Mouse (Mus musculus) small intestine, adult 2 months (tissue): ENCODE results near the gene Osgepl1. TPM values are rescaled to one million over a fixed set of nuclear protein-coding genes. Genes with fewer than 3 reads are reported as not detected.
A peak's percentile ranks its signal among the peaks of the same experiment; 100 is the strongest.
"Not testable (repeated sequence)": the region's sequence is repeated elsewhere in the genome, so short reads cannot be mapped to it uniquely, and the experiment has no call there.

Source experiments
- H3K27ac ChIP-seq: fragments of 200-500 bp; 2 replicates; pipeline ENCODE4 v1.5.1; 2012; ENCODE audit warnings: low read depth, low read length, control low read depth, inconsistent platforms; ENCODE audit not compliant: insufficient read depth
- H3K27me3 ChIP-seq: fragments of 200-500 bp; 2 replicates; pipeline ENCODE4 v1.6.1; 2012; ENCODE audit warnings: mild to moderate bottlenecking, moderate library complexity, low read length, inconsistent platforms; ENCODE audit not compliant: control insufficient read depth, insufficient read depth
- H3K36me3 ChIP-seq: fragments of 200-500 bp; 2 replicates; pipeline ENCODE4 v1.6.1; 2012; ENCODE audit warnings: mild to moderate bottlenecking, low read length, control low read depth, inconsistent platforms; ENCODE audit not compliant: control insufficient read depth, insufficient read depth
- H3K4me1 ChIP-seq: fragments of 200-500 bp; 2 replicates; pipeline ENCODE4 v1.6.1; 2012; ENCODE audit warnings: low read length, inconsistent platforms, mixed read lengths; ENCODE audit not compliant: control insufficient read depth, insufficient read depth, insufficient read length
- H3K4me3 ChIP-seq: fragments of 200-500 bp; 2 replicates; pipeline ENCODE4 v1.5.1; 2012; ENCODE audit warnings: low read depth, mild to moderate bottlenecking, control low read depth, inconsistent platforms, low read length, moderate library complexity
- CTCF ChIP-seq: fragments of 200-500 bp; IDR thresholded peaks from 2 replicates; pipeline ENCODE4 v1.5.1; 2012; ENCODE audit warnings: low read depth, mild to moderate bottlenecking, control low read depth, inconsistent platforms, low read length, moderate library complexity, mixed read lengths; ENCODE audit not compliant: insufficient replicate concordance, insufficient read length; ENCODE audit errors: extremely low read depth
- POLR2A ChIP-seq: fragments of 200-500 bp; IDR thresholded peaks from 2 replicates; pipeline ENCODE4 v1.6.1; 2012; ENCODE audit warnings: low read depth, mild to moderate bottlenecking, control low read depth, inconsistent platforms, low read length, moderate library complexity
- WGBS: fragments of 180-500 bp; shearing (Covaris S2); methylation state at CpG from one replicate; pipeline ENCODE4 v1.1.7; 2018; 5-methylcytosine and 5-hydroxymethylcytosine counted together
- polyA plus RNA-seq: library from polyadenylated mRNA; depleted of rRNA; stranded (reverse); fragments of >200 nt; gene quantifications from 2 replicates; pipeline ENCODE4 v1.2.3, GENCODE M21; 2012; rRNA removed

The Osgepl1 gene
- 0.85 and 1.2 TPM in 2 replicates for polyA plus RNA-seq

DNA sequence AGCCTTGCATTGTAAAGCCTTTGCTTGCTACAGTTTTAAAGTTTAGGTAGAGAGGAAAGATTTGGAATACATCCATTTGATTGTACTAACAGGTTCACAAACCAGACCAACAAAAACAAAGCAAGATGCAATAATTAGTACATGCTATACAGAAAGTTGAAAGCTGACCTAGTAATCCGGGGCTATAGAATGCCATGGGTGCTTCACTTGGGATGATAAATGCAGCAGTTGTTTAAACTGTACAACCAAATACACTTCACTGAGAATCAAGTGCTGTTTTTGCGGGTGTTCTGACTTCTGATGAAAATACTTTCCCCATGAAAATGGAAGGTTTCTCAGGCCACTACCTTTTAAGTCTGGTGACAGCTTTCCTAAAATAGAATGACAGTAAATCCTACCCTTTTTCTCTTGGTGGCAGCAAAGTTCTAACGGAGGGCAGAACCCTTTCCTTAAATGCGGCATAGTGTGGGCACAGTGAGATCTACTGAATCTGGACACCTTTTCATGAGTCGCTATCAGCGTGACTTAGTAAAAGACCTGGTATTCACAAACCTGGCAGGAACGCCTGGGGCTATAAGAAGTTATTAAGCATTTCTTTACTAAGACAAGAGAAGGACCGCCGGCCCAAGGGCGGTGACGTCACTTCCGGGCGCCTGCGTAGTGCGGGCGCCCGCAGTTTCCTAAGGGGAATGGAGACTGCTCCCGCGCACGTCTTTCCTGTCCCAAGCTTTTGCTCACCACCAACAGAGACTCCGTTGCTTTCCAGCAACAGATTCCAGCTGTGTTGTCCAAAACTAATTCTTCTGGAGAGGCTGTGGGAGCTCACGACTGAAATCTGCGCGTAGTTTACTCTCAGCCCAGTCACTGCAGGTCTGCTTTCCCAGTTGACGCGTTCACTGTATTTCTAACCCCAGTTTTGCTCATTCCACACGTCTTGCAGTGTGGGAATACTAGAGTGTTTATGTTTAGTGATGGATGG lies at the start of gene Osgepl1:
Gene Osgepl1, plus strand, starts transcription at position 636 of the 979 bp plus-strand sequence.
- Histone ChIP-seq H3K4me1 (no peaks in the 10 kb centered on the region), H3K27ac (peak within 1 kb of the TSS; percentile 44), H3K4me3 (peak within 1 kb of the TSS; percentile 74), H3K27me3 (no peaks in the 10 kb centered on the region), H3K36me3 (peaks cover 11% of the 10 kb centered on the region)
- WGBS, result 1% methylated on average over 27 of the region's 27 CpGs
- TF ChIP-seq POLR2A, result no peak; the same call in 1 of the 2 replicates
- TF ChIP-seq CTCF, result no peak

DNA sequence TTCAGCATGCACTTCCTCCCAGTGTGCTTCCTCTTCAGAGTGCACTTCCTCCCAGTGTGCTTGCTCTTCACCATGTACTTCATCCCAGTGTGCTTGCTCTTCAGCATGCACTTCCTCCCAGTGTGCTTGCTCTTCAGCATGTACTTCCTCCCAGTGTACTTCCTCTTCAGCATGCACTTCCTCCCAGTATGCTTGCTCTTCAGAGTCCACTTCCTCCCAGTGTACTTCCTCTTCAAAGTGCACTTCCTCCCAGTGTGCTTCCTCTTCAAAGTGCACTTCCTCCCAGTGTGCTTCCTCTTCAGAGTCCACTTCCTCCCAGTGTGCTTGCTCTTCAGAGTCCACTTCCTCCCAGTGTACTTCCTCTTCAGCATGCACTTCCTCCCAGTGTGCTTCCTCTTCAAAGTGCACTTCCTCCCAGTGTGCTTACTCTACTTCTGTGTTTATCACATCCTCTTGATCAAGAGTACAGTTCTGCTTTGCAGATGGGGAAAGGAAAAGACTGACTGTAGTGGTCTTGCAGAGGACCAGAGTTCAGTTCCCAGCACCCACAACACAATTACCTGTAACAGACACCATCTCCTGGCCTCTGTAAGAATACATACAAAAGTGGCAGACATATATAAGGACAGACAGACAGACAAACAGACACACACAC lies 48.3 kb upstream of the Osgepl1 start:
- H3K36me3 ChIP-seq, H3K27ac ChIP-seq, H3K4me3 ChIP-seq, H3K4me1 ChIP-seq, H3K27me3 ChIP-seq: not testable (repeated sequence)

DNA sequence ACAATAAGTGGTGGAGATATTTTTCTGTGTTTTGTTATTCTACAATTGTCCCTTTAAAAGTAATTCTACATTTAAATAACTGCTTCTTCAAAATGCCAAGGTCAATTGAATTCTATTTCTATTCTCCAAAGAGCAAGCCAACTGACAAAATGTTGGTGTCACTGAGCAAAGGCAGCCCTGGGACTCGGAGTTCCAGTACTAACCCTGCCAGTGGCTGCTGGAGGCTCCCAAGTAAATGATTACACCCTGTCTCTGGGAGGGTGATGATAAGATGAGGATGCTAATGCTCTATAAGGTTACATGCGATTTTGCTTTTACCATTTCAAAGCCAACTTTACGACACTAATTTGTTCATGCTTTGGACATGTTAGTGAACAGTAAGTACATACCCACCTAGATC lies 43.5 kb upstream of the Osgepl1 start:
- no peak for TF ChIP-seq POLR2A
- no peak for TF ChIP-seq CTCF
- Histone ChIP-seq H3K4me3 (no peak overlapping the region), H3K36me3 (peaks cover 2% of the 10 kb centered on the region; the same call in 1 of the 2 replicates), H3K27ac (no peak overlapping the region), H3K4me1 (no peaks in the 10 kb centered on the region), H3K27me3 (no peaks in the 10 kb centered on the region)
- 77% methylated on average over 3 of the region's 3 CpGs for WGBS

DNA sequence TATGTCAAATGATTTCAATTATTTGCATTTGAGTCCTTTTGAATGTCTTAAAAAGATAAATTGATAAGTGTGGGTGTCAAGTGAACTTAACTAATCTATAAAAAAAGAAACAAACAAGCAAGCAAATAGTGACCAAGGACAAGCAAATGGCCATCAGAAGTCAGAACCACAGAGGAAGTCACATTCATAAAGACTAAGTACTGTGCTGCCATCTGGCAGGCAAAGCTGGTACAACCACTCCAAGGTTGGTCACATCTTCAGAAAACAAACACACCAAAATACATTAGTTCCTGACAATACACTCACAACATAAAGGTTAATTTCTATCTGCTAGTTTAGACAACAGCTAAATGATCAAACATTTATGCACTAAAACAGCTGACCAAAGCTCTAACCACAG lies 40.8 kb upstream of the Osgepl1 start:
- Histone ChIP-seq H3K27me3 (no peaks in the 10 kb centered on the region), H3K4me3 (no peak overlapping the region), H3K4me1 (no peaks in the 10 kb centered on the region), H3K36me3 (peaks cover 2% of the 10 kb centered on the region; the same call in 1 of the 2 replicates), H3K27ac (no peak overlapping the region)
- TF ChIP-seq POLR2A, result no peak
- TF ChIP-seq CTCF, result no peak

DNA sequence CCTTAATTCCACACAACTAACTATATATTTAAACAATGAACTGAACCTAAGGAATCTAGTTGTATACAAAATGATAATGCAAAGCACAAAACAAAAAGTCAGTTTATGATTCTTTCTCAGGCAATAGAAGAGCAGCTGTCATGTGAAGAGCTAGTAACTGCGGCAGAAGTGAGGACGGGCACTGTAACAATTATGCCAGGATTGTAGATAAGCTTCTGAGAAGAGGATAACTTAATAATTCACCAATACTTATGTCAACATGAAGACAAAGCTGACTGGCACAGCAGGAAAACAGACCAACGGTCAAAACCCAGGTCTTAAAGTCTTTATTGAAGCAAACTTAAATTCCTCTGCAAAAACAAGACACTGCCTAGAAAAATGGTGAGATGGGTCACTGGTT lies 22.2 kb upstream of the Osgepl1 start:
- WGBS, result 30% methylated on average over 3 of the region's 3 CpGs
- Histone ChIP-seq H3K27me3 (no peaks in the 10 kb centered on the region), H3K36me3 (no peaks in the 10 kb centered on the region), H3K27ac (no peak overlapping the region), H3K4me3 (no peak overlapping the region), H3K4me1 (0 out of 2 replicates have a peak, but pooled peaks cover 2% of the 10 kb centered on the region)
- no peak for TF ChIP-seq CTCF
- no peak for TF ChIP-seq POLR2A

DNA sequence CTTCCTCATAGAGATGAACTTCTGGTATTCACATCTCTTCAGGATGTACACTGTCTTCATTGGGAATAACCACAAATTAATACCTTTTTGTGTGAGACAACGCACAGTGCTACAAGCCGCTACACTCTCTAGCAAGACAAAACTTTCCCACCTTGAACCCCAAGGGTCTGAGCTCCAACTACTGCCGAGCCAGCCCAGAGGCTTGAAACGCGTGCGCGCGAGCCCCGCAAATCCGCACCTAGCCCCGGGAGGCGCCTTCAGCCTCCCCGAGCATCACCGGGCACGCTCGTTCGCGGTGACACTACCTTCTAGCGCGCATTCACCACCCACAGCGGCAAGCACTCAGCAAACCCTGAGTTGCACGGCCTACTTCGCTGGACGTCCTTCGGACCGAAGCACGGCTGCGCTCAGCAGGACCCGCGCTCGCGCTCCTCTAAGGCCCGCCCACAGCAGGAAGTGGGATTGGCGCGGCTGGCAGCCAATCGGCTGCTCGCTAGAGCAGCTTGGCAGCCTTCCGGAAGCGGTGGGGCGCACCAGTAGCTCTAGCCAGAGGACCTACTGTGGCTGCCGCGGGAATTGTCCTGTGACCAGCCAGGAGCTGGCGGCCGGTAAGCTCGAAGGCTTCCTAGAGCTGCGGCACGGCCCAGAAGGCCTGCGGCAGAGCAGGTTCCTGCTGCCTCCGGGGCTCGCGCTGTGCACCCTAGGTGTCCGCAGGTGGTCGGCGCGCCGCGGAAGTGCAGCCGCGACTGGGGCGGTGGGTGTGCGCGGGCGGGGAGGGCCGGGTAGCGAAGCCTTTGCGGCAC lies 16.6 kb upstream of the Osgepl1 start, which contains the start of the genes Pms1, Ormdl1 and Gm28778:
Gene Pms1, minus strand, starts transcription at position 438 of the 803 bp plus-strand sequence.
Gene Ormdl1, plus strand, starts transcription at position 515 of the 803 bp plus-strand sequence.
Gene Gm28778, plus strand, starts transcription at position 531 of the 803 bp plus-strand sequence.
- H3K27me3 ChIP-seq, result no peaks in the 10 kb centered on the region
- H3K4me3 ChIP-seq, result peak within 1 kb of the TSS; percentile 89
- peak within 1 kb of the TSS; percentile 61 for H3K27ac ChIP-seq
- no peaks in the 10 kb centered on the region for H3K4me1 ChIP-seq
- TF ChIP-seq POLR2A (peak; percentile 92; the same call in 1 of the 2 replicates), CTCF (no peak)
- WGBS, result under 1% methylated on average over 66 of the region's 66 CpGs
- peaks cover 3% of the 10 kb centered on the region; the same call in 1 of the 2 replicates for H3K36me3 ChIP-seq
